Mouse (Mus musculus) frontal cortex, adult 2 months (tissue): Measurements from ENCODE around the gene Urm1. TPM values are rescaled to one million over a fixed set of nuclear protein-coding genes. Genes with fewer than 3 reads are reported as not detected.
A peak's percentile ranks its signal among the peaks of the same experiment; 100 is the strongest.
"Not testable (repeated sequence)": the region's sequence is repeated elsewhere in the genome, so short reads cannot be mapped to it uniquely, and the experiment has no call there.

Experiments
- DNase-seq, 2 experiments: peaks; one replicate each; pipeline ENCODE4 v3.0.0; 2022; ENCODE audit warnings: low spot score in 1 of 2; ENCODE audit errors: extremely low spot score in 1 of 2
- polyA plus RNA-seq: library from polyadenylated mRNA; depleted of rRNA; stranded (reverse); fragments of >200 nt; gene quantifications from 2 replicates; pipeline ENCODE4 v1.2.3, GENCODE M21; 2012

Gene Urm1
- polyA plus RNA-seq, 1 experiment: 68.3 TPM

GRCm38 (mm10) chr2:29857967-29858366 is 38.1 kb downstream of the Urm1 start:
- no peak for DNase-seq

GRCm38 (mm10) chr2:29858748-29859473 is 39.0 kb downstream of the Urm1 start:
- DNase-seq: peak in 1 of 2 experiments; percentile 69

GRCm38 (mm10) chr2:29865125-29865524 is 45.2 kb downstream of the Urm1 start:
- no peak for DNase-seq

GRCm38 (mm10) chr2:29868949-29869645 is 49.2 kb downstream of the Urm1 start, which contains the start of gene Cercam:
Gene Cercam (plus strand): TSS chr2:29869164.
- DNase-seq: peak; percentile 56 to 88

GRCm38 (mm10) chr2:29869646-29870451 is 50.0 kb downstream of the Urm1 start:
- no peak for DNase-seq

- DNase-seq: no peak
These were observed 52.9 kb downstream of the Urm1 start for GRCm38 (mm10) chr2:29872581-29873295.

GRCm38 (mm10) chr2:29873801-29874200 is 53.9 kb downstream of the Urm1 start:
- DNase-seq: no peak

- DNase-seq: no peak
These were observed 58.2 kb downstream of the Urm1 start for GRCm38 (mm10) chr2:29878061-29878460.

GRCm38 (mm10) chr2:29879191-29879590 is 59.3 kb downstream of the Urm1 start:
- DNase-seq: no peak

- peak; percentile 34 to 75 for DNase-seq
These were observed 60.3 kb downstream of the Urm1 start for GRCm38 (mm10) chr2:29879964-29880830.

- DNase-seq: not testable (repeated sequence)
These were observed 66.9 kb downstream of the Urm1 start for GRCm38 (mm10) chr2:29886659-29887292.

GRCm38 (mm10) chr2:29889066-29889944 is 69.4 kb downstream of the Urm1 start, which contains the start of gene Odf2:
Gene Odf2 (plus strand): TSS chr2:29889221.
- peak; percentile 97 to 100 for DNase-seq

- peak; percentile 53 to 81 for DNase-seq
These were observed 70.3 kb downstream of the Urm1 start for GRCm38 (mm10) chr2:29889991-29890833.

GRCm38 (mm10) chr2:29891773-29892172 is 71.9 kb downstream of the Urm1 start:
- DNase-seq: no peak
